Mouse (Mus musculus) liver, embryonic 13.5 days (tissue): ENCODE measurements around the gene Rras2. TPM values are rescaled to one million over a fixed set of nuclear protein-coding genes. Genes with fewer than 3 reads are reported as not detected.

Experiments
- polyA plus RNA-seq: library from polyadenylated mRNA; unstranded; fragments of >200 nt; fragmentation: Nextera tagmentation; extraction: Ambion mirVana; gene quantifications from 2 replicates; pipeline ENCODE4 v1.2.1, GENCODE M21; 2015

The Rras2 gene
- polyA plus RNA-seq, 1 experiment from 2014 or later: 7.7 TPM

Other genes with a start within 250 kb of the Rras2 start
- gene Copb1, start 136.9 kb upstream of the Rras2 start, polyA plus RNA-seq: 51.9 and 62.8 TPM in 2 replicates
- 343 and 365 TPM in 2 replicates for gene Psma1, start 158.3 kb upstream of the Rras2 start, polyA plus RNA-seq